Mouse (Mus musculus): ENCODE data around the gene Cdh1.

DNA sequence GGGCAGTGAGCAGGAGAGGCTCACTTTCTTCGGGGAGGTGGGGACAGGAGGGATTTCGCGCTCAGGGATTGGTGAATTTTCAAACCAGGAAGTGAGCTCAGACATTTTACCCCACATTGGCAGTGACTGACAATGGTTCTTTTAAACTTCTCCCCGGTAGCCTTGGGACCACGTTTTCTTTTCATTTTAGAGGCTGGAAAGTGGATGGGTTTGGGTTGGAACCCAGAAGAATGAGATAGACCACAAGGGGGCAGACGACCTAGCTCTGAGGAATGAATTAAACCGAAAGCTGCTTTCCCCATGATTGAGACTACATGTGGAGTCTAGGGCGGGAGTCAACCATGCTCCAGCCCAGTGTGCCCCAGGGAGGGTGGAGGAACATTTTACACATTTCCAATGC lies 71.7 kb downstream of the Cdh1 start:
- TF ChIP-seq POLR2A (IDR thresholded peaks at IDR 0.05; ENCODE audit: low read depth, low read length) (no peak), CTCF (IDR thresholded peaks at IDR 0.05; ENCODE audit: extremely low read depth, insufficient read depth, insufficient read length, insufficient replicate concordance) (no peak)

Data from spleen, adult 2 months (tissue).